Comparison of ENCODE assay signal across 17 mouse cellular contexts in the genomic region with DNA sequence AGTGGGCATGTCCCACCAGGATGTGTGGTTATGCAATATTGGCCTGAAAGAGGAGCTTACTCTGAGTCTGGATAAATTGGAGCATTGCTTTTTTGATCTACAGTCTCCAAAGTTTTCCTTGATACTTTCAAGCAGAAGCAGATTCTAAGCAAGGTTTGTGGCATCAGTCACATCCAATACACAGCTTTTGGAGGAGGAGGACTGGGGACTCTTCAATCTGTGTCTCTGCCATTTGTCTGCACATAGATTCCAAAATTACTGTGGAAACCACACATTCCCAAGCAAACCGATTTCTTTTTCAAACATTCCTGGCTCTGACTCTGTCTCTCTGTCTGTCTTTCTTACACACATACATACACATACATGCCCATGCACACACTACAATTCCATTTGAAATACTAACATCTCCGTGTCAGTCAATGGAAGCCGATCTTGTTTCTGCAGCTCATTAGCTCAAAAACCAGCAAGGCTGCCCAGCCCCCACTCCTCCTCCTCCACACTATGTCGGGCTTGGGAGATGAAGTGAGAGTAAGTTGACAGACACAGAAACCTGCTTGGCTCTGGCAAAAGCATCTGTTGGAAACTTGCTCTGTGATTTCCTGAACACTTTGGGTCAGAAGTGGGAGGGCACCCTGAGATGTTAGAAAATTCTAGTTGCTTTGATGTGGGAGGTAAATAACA. TPM values are rescaled to one million over a fixed set of nuclear protein-coding genes. Genes with fewer than 3 reads are reported as not detected.
DNase-seq lines count a peak whose midpoint lies in the region; ATAC-seq and TF ChIP-seq lines count a peak whose summit lies in the region.
"Had no signal": no experiment of that assay in that cellular context is flagged by ENCODE, and none has a peak within 500 bp of the region (broad histone marks: within the 10 kb centered on the region; RNA-seq: fewer than 3 reads in every experiment).

No protein-coding gene starts in this region.

- no peak for ATAC-seq in forebrain, postnatal 0 days
- ATAC-seq in forebrain, embryonic 16.5 days = no peak
- no peak for ATAC-seq in megakaryocyte, adult 5-6 weeks (ENCODE audit: poor library complexity, severe bottlenecking)
- ATAC-seq: hindbrain, postnatal 0 days had no signal

- H3K36me3 ChIP-seq in forebrain, postnatal 0 days (ENCODE audit: insufficient read depth) = no peaks in the 10 kb centered on the region
- no peaks in the 10 kb centered on the region for H3K36me3 ChIP-seq in forebrain, embryonic 16.5 days (ENCODE audit: control insufficient read depth, insufficient read depth)
- H3K36me3 ChIP-seq: G1E; heart, embryonic 13.5 days; midbrain, embryonic 12.5 days; neural tube, embryonic 13.5 days had no signal

- WGBS in forebrain, postnatal 0 days = 45% methylated on average over 4 of the region's 4 CpGs
- WGBS in forebrain, embryonic 16.5 days = 52% methylated on average over 4 of the region's 4 CpGs

- no peak overlapping the region for H3K9ac ChIP-seq in forebrain, postnatal 0 days
- H3K9ac ChIP-seq in forebrain, embryonic 16.5 days (replicated peaks; ENCODE audit: low read depth, low read length) = no peak overlapping the region
- H3K9ac ChIP-seq: heart, embryonic 13.5 days; midbrain, embryonic 12.5 days; neural tube, embryonic 13.5 days had no signal

- no peak overlapping the region for H3K4me3 ChIP-seq in forebrain, postnatal 0 days (ENCODE audit: low read depth, low read length)
- no peak overlapping the region for H3K4me3 ChIP-seq in forebrain, embryonic 16.5 days (replicated peaks; ENCODE audit: low read length)
- H3K4me3 ChIP-seq: heart, embryonic 13.5 days; midbrain, embryonic 12.5 days; neural tube, embryonic 13.5 days had no signal

- H3K27ac ChIP-seq in forebrain, postnatal 0 days (ENCODE audit: low read depth, low read length) = no peak overlapping the region
- no peak overlapping the region for H3K27ac ChIP-seq in forebrain, embryonic 16.5 days (ENCODE audit: low read length)
- H3K27ac ChIP-seq: heart, embryonic 13.5 days; hindbrain, postnatal 0 days; midbrain, embryonic 12.5 days; neural tube, embryonic 13.5 days had no signal

- no peaks in the 10 kb centered on the region for H3K4me1 ChIP-seq in forebrain, postnatal 0 days (ENCODE audit: insufficient read depth)
- no peaks in the 10 kb centered on the region for H3K4me1 ChIP-seq in forebrain, embryonic 16.5 days (replicated peaks; ENCODE audit: control insufficient read depth, insufficient read depth, low read length)
- H3K4me1 ChIP-seq: midbrain, embryonic 12.5 days; neural tube, embryonic 13.5 days had no signal

- DNase-seq in forebrain, postnatal 0 days = peak; percentile 22
- peak; percentile 9 for DNase-seq in retina, postnatal 1 day
- DNase-seq in retina, embryonic 14.5 days (ENCODE audit: low spot score) = no peak
- peak; percentile 48 to 50 for DNase-seq in layer of hippocampus, postnatal 14 days (ENCODE audit: low spot score in 2 of 2)
- peak; percentile 43 for DNase-seq in right cerebral cortex, postnatal 4 days
- DNase-seq in gastrocnemius, postnatal 25 days = no peak
- DNase-seq: kidney, postnatal 25 days; thymus, adult 2 months had no signal

- no peak overlapping the region for H3K4me2 ChIP-seq in forebrain, postnatal 0 days (ENCODE audit: low read depth)
- H3K4me2 ChIP-seq in forebrain, embryonic 16.5 days (ENCODE audit: low read length) = no peak overlapping the region
- H3K4me2 ChIP-seq: heart, embryonic 13.5 days; midbrain, embryonic 12.5 days; neural tube, embryonic 13.5 days had no signal

- H3K27me3 ChIP-seq in forebrain, postnatal 0 days (ENCODE audit: insufficient read depth, low read length) = no peaks in the 10 kb centered on the region
- no peaks in the 10 kb centered on the region for H3K27me3 ChIP-seq in forebrain, embryonic 16.5 days (replicated peaks; ENCODE audit: control insufficient read depth, insufficient read depth, low read length)
- H3K27me3 ChIP-seq: heart, embryonic 13.5 days; midbrain, embryonic 12.5 days; neural tube, embryonic 13.5 days had no signal

- no peaks in the 10 kb centered on the region for H3K9me3 ChIP-seq in forebrain, postnatal 0 days (ENCODE audit: low read length)
- no peaks in the 10 kb centered on the region for H3K9me3 ChIP-seq in forebrain, embryonic 16.5 days (ENCODE audit: control insufficient read depth, low read length)
- H3K9me3 ChIP-seq: midbrain, embryonic 12.5 days; neural tube, embryonic 13.5 days had no signal

- no peak for TF ChIP-seq CTCF in forebrain, postnatal 0 days (IDR thresholded peaks at IDR 0.05; ENCODE audit: low read depth)

RNA-seq across cellular contexts. Expression of a gene that starts 18.5 kb away (rescaled TPM):
- not detected in 2 replicates for total RNA-seq in forebrain, postnatal 0 days (2014; rRNA removed)
- not detected in 2 replicates for polyA plus RNA-seq in forebrain, postnatal 0 days (2015; fragmentation: Nextera tagmentation; extraction: Ambion mirVana)
- polyA plus RNA-seq in forebrain, embryonic 16.5 days (2015; fragmentation: Nextera tagmentation; extraction: Ambion mirVana) = not detected in 2 replicates
- not detected for total RNA-seq in layer of hippocampus, postnatal 14 days (2021)
- not detected for total RNA-seq in gastrocnemius, postnatal 25 days (2021)
- not detected in 2 replicates for total RNA-seq in megakaryocyte, adult 5-6 weeks (2015)
- total RNA-seq in megakaryocyte, adult 5-6 weeks (2017) = not detected in 2 replicates
- total RNA-seq: hindbrain, postnatal 0 days; liver, adult 2 months had no signal
- polyA plus RNA-seq: G1E; heart, embryonic 13.5 days; hindbrain, postnatal 0 days; liver, adult 2 months; midbrain, embryonic 12.5 days; neural tube, embryonic 13.5 days; spleen, adult 2 months had no signal

Comparison
In these comparisons a context has a peak if more than half of its experiments do, and no peak if none do; other contexts are left out.
1. DNase-seq: peak in forebrain, postnatal 0 days (single experiment), retina, postnatal 1 day (single experiment), layer of hippocampus, postnatal 14 days (2 of 2) and right cerebral cortex, postnatal 4 days (single experiment); none in retina, embryonic 14.5 days (single experiment) and gastrocnemius, postnatal 25 days (single experiment).